Comparison of ENCODE assay signal across 20 mouse cellular contexts in the genomic region with DNA sequence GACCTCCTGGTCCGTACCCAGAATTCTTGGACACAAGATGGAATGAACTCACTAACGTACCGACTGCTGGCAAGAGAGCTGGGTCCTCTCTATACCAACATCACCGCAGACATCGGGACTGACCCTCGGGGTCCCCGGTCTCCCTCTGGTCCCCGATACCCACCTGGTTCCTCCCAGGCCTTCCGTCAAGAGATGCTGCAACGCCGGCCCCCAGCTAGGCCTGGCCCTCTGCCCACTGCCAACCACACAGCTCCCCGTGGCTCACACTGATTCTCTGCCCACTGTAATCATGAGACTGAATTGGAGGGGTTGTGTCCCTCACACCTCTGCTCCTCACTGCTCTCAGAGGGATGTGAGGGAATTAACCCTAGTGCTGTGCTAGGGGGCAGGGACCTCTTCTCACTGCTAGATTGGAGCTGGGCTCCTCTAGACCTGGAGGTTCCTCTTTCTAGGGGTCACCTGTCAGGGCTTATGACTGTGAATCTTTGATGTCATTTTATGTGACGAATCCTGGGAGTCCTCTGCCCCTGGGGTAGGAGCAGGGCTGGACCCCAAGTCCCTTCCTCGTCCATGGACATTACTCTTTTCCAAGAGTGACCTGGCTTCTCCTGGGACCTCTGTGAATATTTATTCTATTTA. TPM values are rescaled to one million over a fixed set of nuclear protein-coding genes. Genes with fewer than 3 reads are reported as not detected.
DNase-seq lines count a peak whose midpoint lies in the region; ATAC-seq and TF ChIP-seq lines count a peak whose summit lies in the region.
"Had no signal": no experiment of that assay in that cellular context is flagged by ENCODE, and none has a peak within 500 bp of the region (broad histone marks: within the 10 kb centered on the region; RNA-seq: fewer than 3 reads in every experiment).

No protein-coding gene starts in this region.

- H3K9ac ChIP-seq in forebrain, embryonic 11.5 days (ENCODE audit: low read length) = no peak overlapping the region
- no peak overlapping the region for H3K9ac ChIP-seq in forebrain, embryonic 12.5 days
- no peak overlapping the region; the same call in 1 of the 2 replicates for H3K9ac ChIP-seq in liver, embryonic 12.5 days
- no peak overlapping the region for H3K9ac ChIP-seq in liver, embryonic 11.5 days (ENCODE audit: low read depth, low read length)
- H3K9ac ChIP-seq in MEL (ENCODE audit: control insufficient read depth, low read depth, low read length, poor library complexity, severe bottlenecking) = no peak overlapping the region
- H3K9ac ChIP-seq in liver, embryonic 16.5 days (ENCODE audit: low read depth, low read length) = no peak overlapping the region
- H3K9ac ChIP-seq: embryonic facial prominence, embryonic 15.5 days; heart, embryonic 13.5 days; hindbrain, embryonic 12.5 days had no signal

- H3K27me3 ChIP-seq in forebrain, embryonic 11.5 days (ENCODE audit: control insufficient read depth, insufficient read depth, low read length) = no peaks in the 10 kb centered on the region
- no peaks in the 10 kb centered on the region for H3K27me3 ChIP-seq in forebrain, embryonic 12.5 days
- H3K27me3 ChIP-seq in liver, embryonic 12.5 days (replicated peaks) = no peaks in the 10 kb centered on the region
- no peaks in the 10 kb centered on the region for H3K27me3 ChIP-seq in liver, embryonic 11.5 days (replicated peaks; ENCODE audit: control insufficient read depth, insufficient read depth, low read length)
- H3K27me3 ChIP-seq in MEL (ENCODE audit: control insufficient read depth in 1 of 2, insufficient read depth in 2 of 2, low read length in 2 of 2) = no peaks in the 10 kb centered on the region
- H3K27me3 ChIP-seq in liver, embryonic 16.5 days (ENCODE audit: control insufficient read depth, insufficient read depth, low read depth, low read length) = no peaks in the 10 kb centered on the region
- H3K27me3 ChIP-seq: embryonic facial prominence, embryonic 15.5 days; heart, embryonic 13.5 days; hindbrain, embryonic 12.5 days had no signal

- no peak for TF ChIP-seq EP300 in MEL (IDR thresholded peaks at IDR 0.05; ENCODE audit: low read depth in 1 of 2, low read length in 2 of 2)

- WGBS in forebrain, embryonic 11.5 days = 92% methylated on average over 14 of the region's 14 CpGs
- 94% methylated on average over 14 of the region's 14 CpGs for WGBS in forebrain, embryonic 12.5 days
- 90% methylated on average over 14 of the region's 14 CpGs for WGBS in liver, embryonic 12.5 days (ENCODE audit: insufficient replicate concordance)
- WGBS in liver, embryonic 11.5 days = 92% methylated on average over 14 of the region's 14 CpGs
- 88% methylated on average over 14 of the region's 14 CpGs for WGBS in liver, embryonic 16.5 days (ENCODE audit: insufficient replicate concordance)

- no peak overlapping the region for H3K4me2 ChIP-seq in forebrain, embryonic 11.5 days (ENCODE audit: low read depth, low read length, severe bottlenecking)
- no peak overlapping the region for H3K4me2 ChIP-seq in forebrain, embryonic 12.5 days
- no peak overlapping the region for H3K4me2 ChIP-seq in liver, embryonic 12.5 days
- H3K4me2 ChIP-seq in liver, embryonic 11.5 days = no peak overlapping the region
- 0 out of 2 replicates have a peak overlapping the region, but pooled peaks have one; percentile 2 for H3K4me2 ChIP-seq in liver, embryonic 16.5 days (ENCODE audit: low read depth, low read length)
- H3K4me2 ChIP-seq: embryonic facial prominence, embryonic 15.5 days; heart, embryonic 13.5 days; hindbrain, embryonic 12.5 days had no signal

- peaks cover 10% of the 10 kb centered on the region; the same call in 1 of the 2 replicates for H3K4me1 ChIP-seq in forebrain, embryonic 11.5 days (replicated peaks; ENCODE audit: control insufficient read depth, insufficient read depth, low read length)
- peaks cover 16% of the 10 kb centered on the region for H3K4me1 ChIP-seq in forebrain, embryonic 12.5 days
- H3K4me1 ChIP-seq in liver, embryonic 12.5 days = peaks cover 63% of the 10 kb centered on the region
- H3K4me1 ChIP-seq in liver, embryonic 11.5 days (replicated peaks; ENCODE audit: control insufficient read depth, insufficient read depth, low read length) = peaks cover 8% of the 10 kb centered on the region
- peaks cover 8 to 19% of the 10 kb centered on the region in 2 experiments for H3K4me1 ChIP-seq in MEL (ENCODE audit: control insufficient read depth in 1 of 2, insufficient read depth in 2 of 2, low read length in 2 of 2)
- peaks cover 45% of the 10 kb centered on the region for H3K4me1 ChIP-seq in liver, embryonic 16.5 days (ENCODE audit: control insufficient read depth, low read depth, low read length)

- TF ChIP-seq RAD21 in MEL (IDR thresholded peaks at IDR 0.05; ENCODE audit: low read depth, low read length) = no peak

- no peak overlapping the region for H3K27ac ChIP-seq in forebrain, embryonic 11.5 days (ENCODE audit: low read depth, low read length)
- no peak overlapping the region for H3K27ac ChIP-seq in forebrain, embryonic 12.5 days
- peak overlapping the region; percentile 62 for H3K27ac ChIP-seq in liver, embryonic 12.5 days
- H3K27ac ChIP-seq in liver, embryonic 11.5 days (ENCODE audit: low read depth, low read length) = no peak overlapping the region
- H3K27ac ChIP-seq in MEL (ENCODE audit: control insufficient read depth, low read depth, low read length) = no peak overlapping the region
- peak overlapping the region; percentile 37; the same call in 1 of the 2 replicates for H3K27ac ChIP-seq in liver, embryonic 16.5 days (ENCODE audit: low read length)
- H3K27ac ChIP-seq: embryonic facial prominence, embryonic 15.5 days; gastrocnemius, adult 2 months; heart, embryonic 13.5 days; hindbrain, embryonic 12.5 days had no signal

- peaks cover 4% of the 10 kb centered on the region; the same call in 1 of the 2 replicates for H3K79me2 ChIP-seq in MEL (ENCODE audit: control insufficient read depth, insufficient read depth, low read length, poor library complexity)

- no peaks in the 10 kb centered on the region for H3K9me3 ChIP-seq in forebrain, embryonic 11.5 days (ENCODE audit: control insufficient read depth, low read length)
- no peaks in the 10 kb centered on the region for H3K9me3 ChIP-seq in forebrain, embryonic 12.5 days
- no peaks in the 10 kb centered on the region for H3K9me3 ChIP-seq in liver, embryonic 12.5 days (replicated peaks)
- H3K9me3 ChIP-seq in liver, embryonic 11.5 days (ENCODE audit: control insufficient read depth, low read length) = no peaks in the 10 kb centered on the region
- H3K9me3 ChIP-seq in MEL (replicated peaks; ENCODE audit: insufficient read depth, low read length) = no peaks in the 10 kb centered on the region
- no peaks in the 10 kb centered on the region for H3K9me3 ChIP-seq in liver, embryonic 16.5 days (replicated peaks; ENCODE audit: control insufficient read depth, low read length)
- H3K9me3 ChIP-seq: embryonic facial prominence, embryonic 15.5 days; heart, embryonic 13.5 days; hindbrain, embryonic 12.5 days had no signal

- no peak for TF ChIP-seq CTCF in MEL (IDR thresholded peaks at IDR 0.05 in 2 of 3, conservative IDR thresholded peaks at IDR 0.05 in 1 of 3; ENCODE audit: control insufficient read depth in 1 of 3, insufficient read depth in 1 of 3, low read depth in 2 of 3, low read length in 3 of 3, poor library complexity in 1 of 3, severe bottlenecking in 1 of 3)

- peak in 1 of 2 experiments; percentile 15; a peak in 1 of 4 replicates for TF ChIP-seq POLR2A in MEL (IDR thresholded peaks at IDR 0.05; ENCODE audit: control insufficient read depth in 1 of 2, insufficient read depth in 1 of 2, low read depth in 1 of 2, low read length in 2 of 2, poor library complexity in 1 of 2)

- H3K36me3 ChIP-seq in forebrain, embryonic 11.5 days (ENCODE audit: control insufficient read depth, insufficient read depth, low read length) = peaks cover 10% of the 10 kb centered on the region; the same call in 1 of the 2 replicates
- H3K36me3 ChIP-seq in forebrain, embryonic 12.5 days (replicated peaks) = peaks cover 71% of the 10 kb centered on the region
- H3K36me3 ChIP-seq in liver, embryonic 12.5 days = peaks cover 85% of the 10 kb centered on the region
- H3K36me3 ChIP-seq in liver, embryonic 11.5 days (ENCODE audit: control insufficient read depth, insufficient read depth, low read length) = peaks cover 45% of the 10 kb centered on the region
- H3K36me3 ChIP-seq in MEL (ENCODE audit: control insufficient read depth in 1 of 2, insufficient read depth in 2 of 2, low read length in 2 of 2) = peaks cover 1 to 19% of the 10 kb centered on the region in 2 experiments
- H3K36me3 ChIP-seq in liver, embryonic 16.5 days (ENCODE audit: control insufficient read depth, insufficient read depth) = peaks cover 70% of the 10 kb centered on the region

- no peak overlapping the region for H3K4me3 ChIP-seq in forebrain, embryonic 11.5 days (ENCODE audit: low read depth, low read length)
- no peak overlapping the region for H3K4me3 ChIP-seq in forebrain, embryonic 12.5 days (replicated peaks)
- no peak overlapping the region for H3K4me3 ChIP-seq in liver, embryonic 12.5 days
- H3K4me3 ChIP-seq in liver, embryonic 11.5 days (ENCODE audit: low read depth, low read length) = no peak overlapping the region
- no peak overlapping the region for H3K4me3 ChIP-seq in MEL (ENCODE audit: control insufficient read depth in 1 of 2, insufficient read depth in 1 of 2, low read depth in 2 of 2, low read length in 2 of 2)
- H3K4me3 ChIP-seq in liver, embryonic 16.5 days (ENCODE audit: low read depth, low read length) = no peak overlapping the region
- H3K4me3 ChIP-seq: embryonic facial prominence, embryonic 15.5 days; gastrocnemius, adult 2 months; heart, embryonic 13.5 days; hindbrain, embryonic 12.5 days had no signal

- peak; percentile 39 for DNase-seq in forebrain, embryonic 11.5 days (ENCODE audit: low spot score)
- DNase-seq in liver, embryonic 11.5 days (ENCODE audit: low spot score) = no peak
- peak; percentile 53 for DNase-seq in MEL (ENCODE audit: low read depth, low spot score)
- DNase-seq in kidney, adult 8-10 months = no peak
- DNase-seq: adrenal gland, postnatal 10 days; cerebellum, adult 11-12 months; cerebellum, adult 9-10 months; cerebellum, postnatal 36 days; gastrocnemius, adult 2 months; gastrocnemius, postnatal 25 days; heart, postnatal 4 days had no signal

- ATAC-seq in forebrain, embryonic 11.5 days (replicated peaks; ENCODE audit: low FRiP score) = no peak
- ATAC-seq in forebrain, embryonic 12.5 days (ENCODE audit: low FRiP score) = no peak
- ATAC-seq in liver, embryonic 12.5 days = no peak
- no peak for ATAC-seq in liver, embryonic 11.5 days (replicated peaks; ENCODE audit: low FRiP score)
- ATAC-seq in liver, embryonic 16.5 days (ENCODE audit: low read depth) = no peak
- ATAC-seq: forebrain, embryonic 14.5 days; hindbrain, embryonic 16.5 days; inflammation-experienced regulatory T-cells, adult 6 months had no signal

RNA-seq across cellular contexts. Expression of gene Ppox, which starts 4.8 kb away (rescaled TPM):
- polyA plus RNA-seq in forebrain, embryonic 11.5 days (2014; fragmentation: Nextera tagmentation; extraction: Ambion mirVana) = 66.3 and 67.6 TPM in 2 replicates
- polyA plus RNA-seq in forebrain, embryonic 12.5 days (2016; fragmentation: Nextera tagmentation; extraction: Ambion mirVana) = 58.7 and 68.0 TPM in 2 replicates
- polyA plus RNA-seq in liver, embryonic 12.5 days (2016; fragmentation: Nextera tagmentation; extraction: Ambion mirVana) = 199 and 207 TPM in 2 replicates
- polyA plus RNA-seq in liver, embryonic 11.5 days (2014; fragmentation: Nextera tagmentation; extraction: Ambion mirVana) = 131 and 133 TPM in 2 replicates
- total RNA-seq in MEL (2012; rRNA removed) = 21.5 and 27.0 TPM in 2 replicates
- polyA plus RNA-seq in MEL (2012; ENCODE audit: insufficient read depth in 1 of 2, insufficient read length in 2 of 2, low read depth in 1 of 2, low replicate concordance in 2 of 2, missing spikeins in 1 of 2) = 10 to 100 TPM in 1 of 2 experiments, not detected in 1; 63.6 TPM
- 205 and 206 TPM in 2 replicates for polyA plus RNA-seq in liver, embryonic 16.5 days (2015; fragmentation: Nextera tagmentation; extraction: Ambion mirVana)

RNA-seq across cellular contexts. Expression of gene B4galt3, which starts 6.1 kb away (rescaled TPM):
- polyA plus RNA-seq in forebrain, embryonic 11.5 days (2014; fragmentation: Nextera tagmentation; extraction: Ambion mirVana) = 72.3 and 75.5 TPM in 2 replicates
- 78.1 and 78.6 TPM in 2 replicates for polyA plus RNA-seq in forebrain, embryonic 12.5 days (2016; fragmentation: Nextera tagmentation; extraction: Ambion mirVana)
- polyA plus RNA-seq in liver, embryonic 12.5 days (2016; fragmentation: Nextera tagmentation; extraction: Ambion mirVana) = 29.9 and 35.8 TPM in 2 replicates
- 49.0 and 50.6 TPM in 2 replicates for polyA plus RNA-seq in liver, embryonic 11.5 days (2014; fragmentation: Nextera tagmentation; extraction: Ambion mirVana)
- 16.5 and 16.8 TPM in 2 replicates for total RNA-seq in MEL (2012; rRNA removed)
- polyA plus RNA-seq in MEL (2012; ENCODE audit: insufficient read depth in 1 of 2, insufficient read length in 2 of 2, low read depth in 1 of 2, low replicate concordance in 2 of 2, missing spikeins in 1 of 2) = 10 to 100 TPM in 1 of 2 experiments, not detected in 1; 33.1 TPM
- polyA plus RNA-seq in liver, embryonic 16.5 days (2015; fragmentation: Nextera tagmentation; extraction: Ambion mirVana) = 22.6 and 23.2 TPM in 2 replicates

RNA-seq across cellular contexts. Expression of gene Usp21, which starts 11.6 kb away (rescaled TPM):
- 110 and 114 TPM in 2 replicates for polyA plus RNA-seq in forebrain, embryonic 11.5 days (2014; fragmentation: Nextera tagmentation; extraction: Ambion mirVana)
- polyA plus RNA-seq in forebrain, embryonic 12.5 days (2016; fragmentation: Nextera tagmentation; extraction: Ambion mirVana) = 119 and 125 TPM in 2 replicates
- 36.2 and 38.6 TPM in 2 replicates for polyA plus RNA-seq in liver, embryonic 12.5 days (2016; fragmentation: Nextera tagmentation; extraction: Ambion mirVana)
- 51.0 and 53.1 TPM in 2 replicates for polyA plus RNA-seq in liver, embryonic 11.5 days (2014; fragmentation: Nextera tagmentation; extraction: Ambion mirVana)
- 10.0 and 11.3 TPM in 2 replicates for total RNA-seq in MEL (2012; rRNA removed)
- polyA plus RNA-seq in MEL (2012; ENCODE audit: insufficient read depth in 1 of 2, insufficient read length in 2 of 2, low read depth in 1 of 2, low replicate concordance in 2 of 2, missing spikeins in 1 of 2) = 10 to 100 TPM in 1 of 2 experiments, not detected in 1; 66.4 TPM
- polyA plus RNA-seq in liver, embryonic 16.5 days (2015; fragmentation: Nextera tagmentation; extraction: Ambion mirVana) = 23.1 and 25.3 TPM in 2 replicates

RNA-seq across cellular contexts. Expression of gene Ufc1, which starts 18.6 kb away (rescaled TPM):
- polyA plus RNA-seq in forebrain, embryonic 11.5 days (2014; fragmentation: Nextera tagmentation; extraction: Ambion mirVana) = 92.4 and 97.5 TPM in 2 replicates
- polyA plus RNA-seq in forebrain, embryonic 12.5 days (2016; fragmentation: Nextera tagmentation; extraction: Ambion mirVana) = 94.8 and 98.4 TPM in 2 replicates
- 55.9 and 58.3 TPM in 2 replicates for polyA plus RNA-seq in liver, embryonic 12.5 days (2016; fragmentation: Nextera tagmentation; extraction: Ambion mirVana)
- 83.7 TPM in 2 replicates for polyA plus RNA-seq in liver, embryonic 11.5 days (2014; fragmentation: Nextera tagmentation; extraction: Ambion mirVana)
- total RNA-seq in MEL (2012; rRNA removed) = 100 and 101 TPM in 2 replicates
- polyA plus RNA-seq in MEL (2012; ENCODE audit: insufficient read depth in 1 of 2, insufficient read length in 2 of 2, low read depth in 1 of 2, low replicate concordance in 2 of 2, missing spikeins in 1 of 2) = 100 to 1,000 TPM in 1 of 2 experiments, 10 to 100 TPM in 1; 71.0 to 408 TPM
- polyA plus RNA-seq in liver, embryonic 16.5 days (2015; fragmentation: Nextera tagmentation; extraction: Ambion mirVana) = 40.3 and 45.2 TPM in 2 replicates

RNA-seq across cellular contexts. Expression of gene Ndufs2, which starts 25.0 kb away (rescaled TPM):
- polyA plus RNA-seq in forebrain, embryonic 11.5 days (2014; fragmentation: Nextera tagmentation; extraction: Ambion mirVana) = 257 and 264 TPM in 2 replicates
- 209 and 213 TPM in 2 replicates for polyA plus RNA-seq in forebrain, embryonic 12.5 days (2016; fragmentation: Nextera tagmentation; extraction: Ambion mirVana)
- 160 and 167 TPM in 2 replicates for polyA plus RNA-seq in liver, embryonic 12.5 days (2016; fragmentation: Nextera tagmentation; extraction: Ambion mirVana)
- 256 and 262 TPM in 2 replicates for polyA plus RNA-seq in liver, embryonic 11.5 days (2014; fragmentation: Nextera tagmentation; extraction: Ambion mirVana)
- 164 and 169 TPM in 2 replicates for total RNA-seq in MEL (2012; rRNA removed)
- 100 to 1,000 TPM; 292 to 415 TPM for polyA plus RNA-seq in MEL (2012; ENCODE audit: insufficient read depth in 1 of 2, insufficient read length in 2 of 2, low read depth in 1 of 2, low replicate concordance in 2 of 2, missing spikeins in 1 of 2)
- polyA plus RNA-seq in liver, embryonic 16.5 days (2015; fragmentation: Nextera tagmentation; extraction: Ambion mirVana) = 138 and 143 TPM in 2 replicates

Comparison
In these comparisons a context has a peak if more than half of its experiments do, and no peak if none do; other contexts are left out.
1. H3K27ac ChIP-seq: peak in liver, embryonic 12.5 days (single experiment) and liver, embryonic 16.5 days (single experiment); none in forebrain, embryonic 11.5 days (single experiment), forebrain, embryonic 12.5 days (single experiment), liver, embryonic 11.5 days (single experiment) and MEL (single experiment).
2. DNase-seq: peak in forebrain, embryonic 11.5 days (single experiment) and MEL (single experiment); none in liver, embryonic 11.5 days (single experiment) and kidney, adult 8-10 months (0 of 2).